In the genomic region with DNA sequence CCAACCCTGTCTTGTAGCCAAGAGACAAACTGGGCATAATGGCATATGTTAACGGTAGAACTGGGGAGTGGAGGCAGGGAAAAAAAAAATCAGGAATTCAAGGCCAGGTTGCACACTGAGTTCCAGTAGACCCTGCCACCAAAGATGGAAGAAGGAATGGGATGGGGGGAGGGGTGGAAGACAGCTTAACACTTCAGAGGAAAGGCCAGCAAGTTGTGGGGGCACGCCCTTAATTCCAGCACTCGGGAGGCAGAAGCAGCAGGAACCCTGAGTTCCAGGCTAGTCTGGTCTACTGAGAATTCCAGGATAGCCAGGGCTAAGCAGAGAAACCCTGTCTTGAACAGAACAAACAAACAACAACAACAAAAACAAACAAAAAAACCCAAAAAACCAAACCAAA, we compare ENCODE assay signal across 19 mouse cellular contexts. TPM values are rescaled to one million over a fixed set of nuclear protein-coding genes. Genes with fewer than 3 reads are reported as not detected.
"Had no signal": no experiment of that assay in that cellular context is flagged by ENCODE, and none has a peak within 500 bp of the region (broad histone marks: within the 10 kb centered on the region; RNA-seq: fewer than 3 reads in every experiment).

No protein-coding gene starts in this region.

- H3K27ac ChIP-seq: lung, embryonic 15.5 days; macrophage; midbrain, embryonic 13.5 days; midbrain, embryonic 15.5 days; neural tube, embryonic 12.5 days had no signal

- H3K9me3 ChIP-seq: lung, embryonic 15.5 days; midbrain, embryonic 13.5 days; midbrain, embryonic 15.5 days; neural tube, embryonic 12.5 days had no signal

- H3K27me3 ChIP-seq: lung, embryonic 15.5 days; neural tube, embryonic 12.5 days had no signal

- H3K4me3 ChIP-seq: lung, embryonic 15.5 days; megakaryocyte, embryonic 14.5 days; midbrain, embryonic 13.5 days; midbrain, embryonic 15.5 days; neural tube, embryonic 12.5 days had no signal

- H3K36me3 ChIP-seq: lung, embryonic 15.5 days; midbrain, embryonic 13.5 days; midbrain, embryonic 15.5 days; neural tube, embryonic 12.5 days had no signal

- DNase-seq: lung, adult 2 months; lung, postnatal 14 days; lung, postnatal 36 days; right cerebral cortex, adult 18-20 months; right cerebral cortex, postnatal 25 days; right cerebral cortex, postnatal 4 days; spleen, adult 18-20 months; thymus, adult 18-20 months; thymus, postnatal 14 days; thymus, postnatal 36 days had no signal

- H3K4me1 ChIP-seq: lung, embryonic 15.5 days; megakaryocyte, embryonic 14.5 days; midbrain, embryonic 13.5 days; midbrain, embryonic 15.5 days; neural tube, embryonic 12.5 days had no signal

RNA-seq across cellular contexts. Expression of gene A4galt, which starts 7.2 kb away (rescaled TPM):
- total RNA-seq: megakaryocyte progenitor cell, adult 5-6 weeks; monocyte, adult 5-6 weeks; neutrophil, adult 5-6 weeks had no signal
